Mouse (Mus musculus) kidney, adult 2 months (tissue): Measurements from ENCODE around the gene Arhgef18. TPM values are rescaled to one million over a fixed set of nuclear protein-coding genes. Genes with fewer than 3 reads are reported as not detected.

Source experiments
- DNase-seq: peaks from one replicate; pipeline ENCODE4 v3.0.0; 2021
- H3K27ac ChIP-seq: fragments of 200-500 bp; 2 replicates; pipeline ENCODE4 v1.5.1; 2012; ENCODE audit warnings: low read depth, low read length, control low read depth, inconsistent platforms; ENCODE audit not compliant: insufficient read depth
- H3K27me3 ChIP-seq: fragments of 200-500 bp; replicated peaks from 2 replicates; pipeline ENCODE4 v1.6.1; 2012; ENCODE audit warnings: mild to moderate bottlenecking, moderate library complexity, low read length, inconsistent platforms; ENCODE audit not compliant: control insufficient read depth, insufficient read depth
- H3K36me3 ChIP-seq: fragments of 200-500 bp; 2 replicates; pipeline ENCODE4 v1.6.1; 2012; ENCODE audit warnings: mild to moderate bottlenecking, moderate library complexity, low read length, inconsistent platforms; ENCODE audit not compliant: control insufficient read depth, insufficient read depth
- H3K4me1 ChIP-seq: fragments of 200-500 bp; 2 replicates; pipeline ENCODE4 v1.6.1; 2011; ENCODE audit warnings: low read length; ENCODE audit not compliant: control insufficient read depth, insufficient read depth
- H3K4me3 ChIP-seq: fragments of 200-500 bp; 2 replicates; pipeline ENCODE4 v1.5.1; 2011; ENCODE audit warnings: mild to moderate bottlenecking, low read depth, low read length, control low read depth; ENCODE audit not compliant: insufficient read depth
- CTCF ChIP-seq: fragments of 200-500 bp; conservative IDR thresholded peaks from 2 replicates; pipeline ENCODE4 v1.5.1; 2011; ENCODE audit warnings: low read depth, mild to moderate bottlenecking, control low read depth, low read length, moderate library complexity, mixed read lengths; ENCODE audit not compliant: insufficient read depth, insufficient read length
- POLR2A ChIP-seq: fragments of 200-500 bp; IDR thresholded peaks from one replicate; pipeline ENCODE4 v1.6.1; 2011; ENCODE audit warnings: low read depth, low read length, control low read depth
- WGBS: fragments of 180-500 bp; shearing (Covaris S2); methylation state at CpG from one replicate; pipeline ENCODE4 v1.1.7; 2018; 5-methylcytosine and 5-hydroxymethylcytosine counted together
- polyA plus RNA-seq: library from polyadenylated mRNA; depleted of rRNA; stranded (reverse); fragments of >200 nt; gene quantifications from 2 replicates; pipeline ENCODE4 v1.2.3, GENCODE M21; 2012

The Arhgef18 gene
- polyA plus RNA-seq, 1 experiment, result 37.9 TPM

DNA sequence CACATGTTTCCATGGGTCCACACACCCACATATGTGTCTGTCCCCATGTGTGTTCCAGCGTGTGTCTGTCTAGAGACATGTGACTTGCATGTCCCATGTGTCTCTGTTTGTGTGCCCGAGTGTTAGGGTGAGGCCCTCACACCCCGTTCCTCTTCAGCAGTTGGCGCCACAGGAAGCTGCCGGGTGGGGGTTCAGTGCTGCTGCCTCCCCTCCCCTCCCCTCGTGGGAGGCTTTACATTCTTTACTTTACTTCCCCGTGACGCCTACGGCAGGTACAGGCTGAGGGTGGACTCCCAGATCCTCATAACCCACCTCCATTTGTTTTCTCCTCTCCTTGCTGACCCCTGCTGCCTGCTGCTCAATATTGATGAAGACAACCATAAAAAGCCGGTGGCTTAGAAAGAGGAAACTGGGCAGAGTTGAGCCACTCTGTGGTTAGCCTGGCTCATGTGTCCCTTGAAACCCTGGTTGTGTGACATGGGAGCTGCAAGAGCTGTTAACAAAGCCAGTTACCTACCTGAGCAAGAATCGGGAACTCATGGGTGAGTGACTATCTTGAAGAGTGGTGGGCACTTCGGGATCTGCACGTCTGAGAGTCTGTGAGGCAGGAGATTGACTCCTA lies 39.5 kb upstream of the Arhgef18 start, which contains the start of gene A430078G23Rik:
A430078G23Rik (plus strand) TSS at position 227 of the 622 bp plus-strand sequence.
- no peak within 1 kb of the TSS for H3K4me3 ChIP-seq
- 68% methylated on average over 13 of the region's 13 CpGs for WGBS

DNA sequence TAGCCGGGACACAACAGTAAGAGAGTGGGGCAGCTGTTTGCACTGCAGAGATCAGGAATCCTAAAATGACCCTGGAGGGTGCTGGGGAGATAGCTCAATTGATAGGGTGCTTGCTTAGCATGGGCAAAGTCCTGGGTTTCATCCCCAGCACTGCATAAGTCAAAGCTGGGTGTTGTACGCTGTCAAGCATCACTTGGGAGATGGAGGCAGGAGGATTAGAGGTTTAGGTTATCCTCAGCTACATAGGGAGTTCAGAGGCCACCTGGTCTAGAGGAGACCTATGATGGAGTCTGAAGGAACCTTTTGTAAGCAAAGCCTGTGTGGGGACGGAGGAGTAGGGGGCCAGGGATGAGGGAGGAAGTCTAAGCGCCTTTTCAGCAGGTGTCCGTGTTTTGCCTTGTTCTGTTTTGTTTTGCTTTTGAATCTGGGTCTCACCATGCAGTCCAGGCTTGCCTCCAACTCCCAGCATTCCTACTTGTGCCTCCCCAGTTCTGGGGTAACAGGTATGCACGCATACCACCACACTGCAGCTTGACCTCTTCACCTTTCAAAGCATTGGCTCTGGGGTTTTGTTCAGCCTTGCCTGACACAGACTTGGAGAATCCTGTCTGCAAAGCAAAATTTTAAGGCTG lies 38.9 kb upstream of the Arhgef18 start:
- 84% methylated on average over 6 of the region's 6 CpGs for WGBS
- peaks cover 6% of the 10 kb centered on the region; the same call in 1 of the 2 replicates for H3K4me1 ChIP-seq
- no peak overlapping the region for H3K27ac ChIP-seq
- no peak for TF ChIP-seq POLR2A
- no peak for TF ChIP-seq CTCF
- no peak for DNase-seq
- H3K36me3 ChIP-seq, result no peaks in the 10 kb centered on the region
- no peak overlapping the region for H3K4me3 ChIP-seq
- no peaks in the 10 kb centered on the region for H3K27me3 ChIP-seq

More for the DNA sequence above, 39.5 kb upstream of the Arhgef18 start, which contains the start of gene A430078G23Rik:
- Histone ChIP-seq H3K4me1 (peaks cover 6% of the 10 kb centered on the region; the same call in 1 of the 2 replicates), H3K27me3 (no peaks in the 10 kb centered on the region), H3K27ac (no peak within 1 kb of the TSS), H3K36me3 (no peaks in the 10 kb centered on the region)
- no peak for DNase-seq
- no peak for TF ChIP-seq POLR2A
- no peak for TF ChIP-seq CTCF

DNA sequence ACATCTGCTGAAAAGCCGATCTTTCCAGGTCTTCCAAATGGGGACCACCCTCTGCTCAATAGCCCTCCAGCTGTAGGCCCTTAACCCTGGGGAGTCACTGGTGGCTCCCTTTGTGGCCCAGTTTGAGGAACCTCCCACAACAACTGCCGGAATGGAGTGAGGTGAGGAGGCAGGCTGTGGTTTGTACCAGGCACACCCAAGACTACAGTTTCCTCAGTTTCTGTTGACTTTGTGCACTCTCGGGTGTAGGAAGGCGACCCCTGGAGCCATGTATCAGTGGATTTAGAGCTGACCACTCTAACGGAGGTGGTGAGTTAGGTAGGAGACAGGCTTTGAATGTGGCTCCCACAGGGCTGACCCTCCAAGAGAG lies 38.4 kb upstream of the Arhgef18 start:
- H3K27ac ChIP-seq, result no peak overlapping the region
- 85% methylated on average over 5 of the region's 5 CpGs for WGBS
- TF ChIP-seq POLR2A (no peak), CTCF (no peak)

GRCm38 (mm10) chr8:3355586-3355985 lies 37.2 kb upstream of the Arhgef18 start:
- H3K27me3 ChIP-seq, result no peaks in the 10 kb centered on the region

More for the DNA sequence above, 38.4 kb upstream of the Arhgef18 start:
- DNase-seq, result no peak
- peaks cover 6% of the 10 kb centered on the region; the same call in 1 of the 2 replicates for H3K4me1 ChIP-seq
- no peak overlapping the region for H3K4me3 ChIP-seq
- no peaks in the 10 kb centered on the region for H3K36me3 ChIP-seq
- H3K27me3 ChIP-seq, result no peaks in the 10 kb centered on the region

GRCm38 (mm10) chr8:3358060-3358459 lies 34.7 kb upstream of the Arhgef18 start:
- 8% methylated on average over 4 of the region's 4 CpGs for WGBS
- Histone ChIP-seq H3K27ac (no peak overlapping the region), H3K36me3 (no peaks in the 10 kb centered on the region), H3K4me1 (peaks cover 3% of the 10 kb centered on the region; the same call in 1 of the 2 replicates), H3K27me3 (no peaks in the 10 kb centered on the region), H3K4me3 (no peak overlapping the region)
- TF ChIP-seq POLR2A (no peak), CTCF (peak; percentile 84)
- DNase-seq, result peak; percentile 80

More at GRCm38 (mm10) chr8:3355586-3355985, 37.2 kb upstream of the Arhgef18 start:
- peaks cover 4% of the 10 kb centered on the region; the same call in 1 of the 2 replicates for H3K4me1 ChIP-seq
- no peaks in the 10 kb centered on the region for H3K36me3 ChIP-seq
- no peak overlapping the region for H3K4me3 ChIP-seq
- no peak for TF ChIP-seq POLR2A
- TF ChIP-seq CTCF, result no peak
- DNase-seq, result no peak
- WGBS, result 73% methylated on average over 6 of the region's 6 CpGs
- H3K27ac ChIP-seq, result no peak overlapping the region

GRCm38 (mm10) chr8:3367086-3367485 lies 25.7 kb upstream of the Arhgef18 start:
- TF ChIP-seq POLR2A, result no peak
- TF ChIP-seq CTCF, result no peak
- no peak overlapping the region for H3K27ac ChIP-seq

DNA sequence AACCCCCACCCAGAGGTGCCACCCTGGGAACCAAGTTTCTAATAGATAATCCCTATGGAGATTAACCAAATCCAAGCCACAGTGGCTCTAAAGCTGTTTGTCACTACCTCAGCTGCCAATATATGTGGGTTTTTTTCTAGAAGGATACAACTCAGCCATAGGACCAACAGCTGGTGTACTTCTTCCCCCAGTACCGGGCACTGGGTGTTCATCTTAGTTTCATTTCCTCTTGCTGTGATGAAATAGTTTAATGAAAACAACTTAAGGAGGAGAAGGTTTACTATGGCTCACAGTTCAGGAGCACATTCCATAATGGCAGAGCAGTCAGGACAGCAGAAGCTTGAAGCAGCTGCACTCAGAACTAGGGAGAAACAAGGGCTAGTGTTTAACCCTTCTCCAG lies 24.7 kb upstream of the Arhgef18 start:
- Histone ChIP-seq H3K4me1 (no peaks in the 10 kb centered on the region), H3K27ac (no peak overlapping the region), H3K27me3 (no peaks in the 10 kb centered on the region), H3K36me3 (no peaks in the 10 kb centered on the region), H3K4me3 (no peak overlapping the region)
- no peak for TF ChIP-seq CTCF
- DNase-seq, result no peak
- 67% methylated on average over 1 of the region's 1 CpGs for WGBS

More at GRCm38 (mm10) chr8:3367086-3367485, 25.7 kb upstream of the Arhgef18 start:
- H3K36me3 ChIP-seq, result no peaks in the 10 kb centered on the region
- H3K4me3 ChIP-seq, result no peak overlapping the region
- H3K4me1 ChIP-seq, result no peaks in the 10 kb centered on the region
- no peaks in the 10 kb centered on the region for H3K27me3 ChIP-seq
- no peak for DNase-seq
- 82% methylated on average over 5 of the region's 5 CpGs for WGBS
